Mouse (Mus musculus) hindbrain, postnatal 0 days (tissue): ENCODE measurements around the gene Arhgef6. TPM values are rescaled to one million over a fixed set of nuclear protein-coding genes. Genes with fewer than 3 reads are reported as not detected.

ENCODE experiments used
- ATAC-seq: fragments of 200-750 bp; cut with Nextera tagmentation; 2 replicates; pipeline ENCODE4 v1.8.0; 2017; ENCODE audit warnings: mild to moderate bottlenecking, moderate TSS enrichment, moderate library complexity
- DNase-seq: peaks from one replicate; pipeline ENCODE4 v3.0.0-alpha.2; 2015; ENCODE audit warnings: low spot score
- H3K27ac ChIP-seq: fragments of 300-500 bp; sonication (generic); 2 replicates; pipeline ENCODE4 v1.5.1; 2014; ENCODE audit warnings: mild to moderate bottlenecking
- H3K27me3 ChIP-seq: fragments of 300-500 bp; sonication (generic); 2 replicates; pipeline ENCODE4 v1.6.1; 2014; ENCODE audit warnings: low read length, mixed read lengths; ENCODE audit not compliant: insufficient read depth
- H3K36me3 ChIP-seq: fragments of 300-500 bp; sonication (generic); 2 replicates; pipeline ENCODE4 v1.6.1; 2014; ENCODE audit warnings: low read length, mixed read lengths; ENCODE audit not compliant: insufficient read depth
- H3K4me1 ChIP-seq: fragments of 300-500 bp; sonication (generic); 2 replicates; pipeline ENCODE4 v1.6.1; 2014; ENCODE audit warnings: antibody characterized with exemption, low read length, mixed read lengths; ENCODE audit not compliant: insufficient read depth
- H3K4me2 ChIP-seq: fragments of 300-500 bp; sonication (generic); 2 replicates; pipeline ENCODE4 v1.6.1; 2014; ENCODE audit warnings: low read depth, mild to moderate bottlenecking, low read length, moderate library complexity, mixed read lengths
- H3K4me3 ChIP-seq: fragments of 300-500 bp; sonication (generic); 2 replicates; pipeline ENCODE4 v1.5.1; 2014; ENCODE audit warnings: low read length
- H3K9ac ChIP-seq: fragments of 300-500 bp; sonication (generic); replicated peaks from 2 replicates; pipeline ENCODE4 v1.6.1; 2014; ENCODE audit warnings: mild to moderate bottlenecking, low read length, moderate library complexity, mixed read lengths
- H3K9me3 ChIP-seq: fragments of 300-500 bp; sonication (generic); 2 replicates; pipeline ENCODE4 v1.6.1; 2016; ENCODE audit warnings: low read length, mixed read lengths
- CTCF ChIP-seq: IDR thresholded peaks from 2 replicates; pipeline ENCODE4 v1.5.1; 2016; ENCODE audit warnings: antibody characterized with exemption, control low read depth, low read depth
- WGBS: fragments of 180-500 bp; shearing (Covaris S2); extraction: QIAGEN DNeasy Blood & Tissue Kit; methylation state at CpG from one replicate; pipeline ENCODE4 v1.1.7; 2014; 5-methylcytosine and 5-hydroxymethylcytosine counted together
- polyA plus RNA-seq: library from polyadenylated mRNA; unstranded; fragments of >200 nt; fragmentation: Nextera tagmentation; extraction: Ambion mirVana; gene quantifications from 2 replicates; pipeline ENCODE4 v1.2.1, GENCODE M21; 2015
- total RNA-seq: library from RNA; depleted of rRNA; stranded (reverse); fragments of >200 nt; gene quantifications from 2 replicates; pipeline ENCODE4 v1.2.3, GENCODE M21; 2014

The Arhgef6 gene
- total and polyA plus RNA-seq, 2 experiments from 2014 or later, result 4.7 to 5.4 TPM

GRCm38 (mm10) chrX:57221881-57222280 is 116.6 kb downstream of the Arhgef6 start:
- Histone ChIP-seq H3K4me2 (no peak overlapping the region), H3K36me3 (no peaks in the 10 kb centered on the region), H3K4me3 (no peak overlapping the region), H3K9me3 (no peaks in the 10 kb centered on the region), H3K27me3 (no peaks in the 10 kb centered on the region), H3K4me1 (no peaks in the 10 kb centered on the region), H3K9ac (no peak overlapping the region), H3K27ac (no peak overlapping the region)
- DNase-seq, result no peak
- ATAC-seq, result no peak
- 75% methylated on average over 3 of the region's 3 CpGs for whole genome bisulfite sequencing
- TF ChIP-seq CTCF, result no peak

GRCm38 (mm10) chrX:57219563-57219962 is 119.0 kb downstream of the Arhgef6 start:
- Histone ChIP-seq H3K4me2 (no peak overlapping the region), H3K27ac (no peak overlapping the region), H3K36me3 (no peaks in the 10 kb centered on the region), H3K4me1 (no peaks in the 10 kb centered on the region), H3K27me3 (no peaks in the 10 kb centered on the region), H3K4me3 (no peak overlapping the region), H3K9me3 (no peaks in the 10 kb centered on the region), H3K9ac (no peak overlapping the region)
- DNase-seq, result no peak
- no peak for ATAC-seq
- 85% methylated on average over 5 of the region's 5 CpGs for WGBS
- no peak for TF ChIP-seq CTCF

DNA sequence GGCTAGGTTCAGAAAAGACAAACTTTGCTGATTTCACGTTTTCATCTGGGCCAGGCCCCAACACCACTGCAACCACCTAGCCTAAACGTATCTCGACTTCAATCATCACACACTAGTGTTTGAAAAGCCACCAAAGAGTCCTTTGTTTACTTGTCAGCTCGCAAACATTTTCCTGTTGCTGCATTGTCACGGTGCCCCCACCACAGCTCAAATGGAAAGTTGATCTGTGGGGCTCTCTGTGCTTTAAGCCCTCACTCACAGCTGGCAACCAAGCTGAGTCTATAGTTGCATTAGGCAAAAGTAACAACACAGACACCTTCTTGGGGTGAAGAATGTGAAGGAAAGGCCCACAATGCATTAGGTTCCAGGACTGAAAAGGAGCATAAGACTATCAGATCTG is 122.3 kb downstream of the Arhgef6 start:
- Histone ChIP-seq H3K4me1 (no peaks in the 10 kb centered on the region), H3K4me2 (no peak overlapping the region), H3K27me3 (no peaks in the 10 kb centered on the region), H3K9ac (no peak overlapping the region), H3K36me3 (no peaks in the 10 kb centered on the region), H3K4me3 (no peak overlapping the region), H3K9me3 (no peaks in the 10 kb centered on the region), H3K27ac (no peak overlapping the region)
- ATAC-seq, result no peak
- DNase-seq, result no peak
- no peak for TF ChIP-seq CTCF
- WGBS, result 70% methylated on average over 5 of the region's 5 CpGs

DNA sequence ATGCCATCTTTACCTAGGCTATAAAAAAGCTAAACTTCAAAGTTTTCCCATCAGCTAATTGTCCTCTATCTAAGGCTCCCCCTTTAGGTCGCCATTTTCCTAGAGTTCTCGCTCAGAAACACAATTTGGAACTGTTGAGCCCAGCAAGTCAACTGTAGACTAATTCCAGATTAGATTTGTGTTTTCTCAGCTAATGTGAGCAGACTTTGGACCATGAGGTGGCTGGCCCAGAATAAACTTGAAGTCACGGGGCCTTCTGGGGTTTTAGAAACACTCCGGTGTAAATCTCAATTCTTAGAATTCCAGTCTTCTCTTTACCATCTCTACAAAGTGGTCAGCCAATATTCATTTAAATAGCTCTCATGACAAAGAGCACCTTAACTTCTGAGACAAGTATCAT is 123.0 kb downstream of the Arhgef6 start:
- no peak for TF ChIP-seq CTCF
- Histone ChIP-seq H3K36me3 (no peaks in the 10 kb centered on the region), H3K4me2 (no peak overlapping the region), H3K9ac (no peak overlapping the region), H3K27ac (no peak overlapping the region), H3K4me1 (no peaks in the 10 kb centered on the region), H3K9me3 (no peaks in the 10 kb centered on the region), H3K27me3 (no peaks in the 10 kb centered on the region), H3K4me3 (no peak overlapping the region)
- DNase-seq, result no peak
- WGBS, result 87% methylated on average over 4 of the region's 4 CpGs
- ATAC-seq, result no peak

DNA sequence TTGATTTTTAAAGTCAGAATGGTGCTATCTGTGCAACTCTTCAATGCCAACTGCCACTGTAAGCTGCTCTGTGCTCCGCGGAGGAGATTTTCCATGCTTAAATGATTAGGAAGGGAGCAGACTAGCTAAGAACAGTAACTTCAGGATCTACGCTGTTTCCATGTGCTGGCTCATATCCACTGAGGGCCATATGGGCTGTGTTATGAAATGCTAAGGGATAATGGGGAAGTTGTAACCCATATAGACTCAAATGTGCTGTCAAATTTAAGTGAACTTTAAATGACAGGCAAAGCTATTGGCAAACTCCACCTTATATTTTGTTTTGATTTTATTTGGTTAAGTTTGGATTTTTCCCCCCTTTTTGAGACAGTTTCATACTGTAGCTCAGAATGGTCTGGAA is 125.7 kb downstream of the Arhgef6 start:
- WGBS, result 76% methylated on average over 3 of the region's 3 CpGs
- no peaks in the 10 kb centered on the region for H3K27me3 ChIP-seq
- H3K4me2 ChIP-seq, result no peak overlapping the region
- H3K9ac ChIP-seq, result no peak overlapping the region
- ATAC-seq (no peak), DNase-seq (no peak)
- no peak for TF ChIP-seq CTCF
- H3K4me1 ChIP-seq, result no peaks in the 10 kb centered on the region
- H3K4me3 ChIP-seq, result no peak overlapping the region
- no peak overlapping the region for H3K27ac ChIP-seq
- no peaks in the 10 kb centered on the region for H3K36me3 ChIP-seq
- H3K9me3 ChIP-seq, result no peaks in the 10 kb centered on the region

DNA sequence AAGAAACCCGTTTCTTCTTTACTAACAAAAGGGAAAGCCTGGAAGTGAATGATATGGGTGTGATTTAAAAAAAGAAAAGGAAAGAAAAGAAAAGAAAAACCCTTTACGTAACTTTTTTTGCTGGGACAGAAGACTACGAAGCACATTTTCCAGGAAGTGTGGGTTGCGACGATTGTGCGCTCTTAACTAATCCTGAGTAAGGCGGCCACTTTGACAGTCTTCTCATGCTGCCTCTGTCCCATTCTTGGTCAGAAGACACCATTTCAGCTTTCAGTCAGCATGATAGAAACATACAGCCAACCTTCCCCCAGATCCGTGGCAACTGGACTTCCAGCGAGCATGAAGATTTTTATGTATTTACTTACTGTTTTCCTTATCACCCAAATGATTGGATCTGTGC is 126.7 kb downstream of the Arhgef6 start, which contains the start of gene Cd40lg:
Cd40lg (plus strand) TSS at position 268 of the 400 bp plus-strand sequence.
- Histone ChIP-seq H3K4me2 (no peak within 1 kb of the TSS), H3K9ac (no peak within 1 kb of the TSS), H3K9me3 (no peaks in the 10 kb centered on the region), H3K27ac (no peak within 1 kb of the TSS), H3K36me3 (no peaks in the 10 kb centered on the region), H3K27me3 (no peaks in the 10 kb centered on the region), H3K4me3 (no peak within 1 kb of the TSS), H3K4me1 (no peaks in the 10 kb centered on the region)
- DNase-seq (no peak), ATAC-seq (no peak)
- 87% methylated on average over 9 of the region's 9 CpGs for WGBS
- no peak for TF ChIP-seq CTCF

DNA sequence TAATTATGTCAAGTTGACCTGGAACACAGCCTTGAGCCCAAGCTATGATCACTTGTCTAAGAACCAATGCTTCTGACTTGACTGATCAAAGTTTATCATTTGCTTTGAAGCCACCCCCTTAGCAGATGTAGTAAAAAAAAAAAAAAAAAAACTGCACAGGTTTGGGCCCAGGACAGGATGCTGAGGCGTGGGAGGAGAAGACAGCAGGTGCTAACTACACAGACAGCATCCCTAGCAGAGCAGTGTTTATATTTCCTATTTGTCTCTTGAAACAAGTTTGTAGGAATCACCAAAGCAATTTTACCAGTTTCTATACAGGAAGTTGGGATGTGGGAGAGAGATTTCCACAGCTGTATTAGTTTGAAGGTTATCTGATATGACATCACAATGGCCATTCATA is 127.9 kb downstream of the Arhgef6 start:
- H3K4me1 ChIP-seq, result no peaks in the 10 kb centered on the region
- no peak for TF ChIP-seq CTCF
- H3K9me3 ChIP-seq, result no peaks in the 10 kb centered on the region
- H3K36me3 ChIP-seq, result no peaks in the 10 kb centered on the region
- ATAC-seq (no peak), DNase-seq (no peak)
- H3K4me3 ChIP-seq, result no peak overlapping the region
- no peak overlapping the region for H3K4me2 ChIP-seq
- no peaks in the 10 kb centered on the region for H3K27me3 ChIP-seq
- no peak overlapping the region for H3K9ac ChIP-seq
- WGBS, result 88% methylated on average over 1 of the region's 1 CpGs
- H3K27ac ChIP-seq, result no peak overlapping the region
